Mouse (Mus musculus): ENCODE results near the gene Traf3ip3. TPM values are rescaled to one million over a fixed set of nuclear protein-coding genes. Genes with fewer than 3 reads are reported as not detected.

The Traf3ip3 gene
- polyA plus RNA-seq, 1 experiment from 2014 or later: 1.4 TPM

Other genes with a start within 250 kb of the Traf3ip3 start
- gene Syt14, start 165.9 kb downstream of the Traf3ip3 start, polyA plus RNA-seq (2015; fragmentation: Nextera tagmentation; extraction: Ambion mirVana): 0.78 and 0.79 TPM in 2 replicates
- 4.9 and 5.7 TPM in 2 replicates for gene Diexf, start 71.4 kb downstream of the Traf3ip3 start, polyA plus RNA-seq (2015; fragmentation: Nextera tagmentation; extraction: Ambion mirVana)
- 5.9 and 6.2 TPM in 2 replicates for gene Irf6, start 48.6 kb downstream of the Traf3ip3 start, polyA plus RNA-seq (2015; fragmentation: Nextera tagmentation; extraction: Ambion mirVana)
- gene A130010J15Rik, start 33.7 kb downstream of the Traf3ip3 start, polyA plus RNA-seq (2015; fragmentation: Nextera tagmentation; extraction: Ambion mirVana): 11.1 and 12.8 TPM in 2 replicates
- gene Lamb3, start 6.0 kb upstream of the Traf3ip3 start, polyA plus RNA-seq (2015; fragmentation: Nextera tagmentation; extraction: Ambion mirVana): 2.3 and 2.5 TPM in 2 replicates
- 1.3 and 1.9 TPM in 2 replicates for gene Hsd11b1, start 62.4 kb upstream of the Traf3ip3 start, polyA plus RNA-seq (2015; fragmentation: Nextera tagmentation; extraction: Ambion mirVana)
- 50.8 and 60.1 TPM in 2 replicates for gene G0s2, start 71.5 kb upstream of the Traf3ip3 start, polyA plus RNA-seq (2015; fragmentation: Nextera tagmentation; extraction: Ambion mirVana)
- 7.5 and 8.3 TPM in 2 replicates for gene Camk1g, start 168.6 kb upstream of the Traf3ip3 start, polyA plus RNA-seq (2015; fragmentation: Nextera tagmentation; extraction: Ambion mirVana)